Mouse (Mus musculus): ENCODE results near the gene Ccdc12.

GRCm38 (mm10) chr9:110758605-110759004 lies 102.3 kb downstream of the Ccdc12 start:
- no peak for TF ChIP-seq CTCF (IDR thresholded peaks at IDR 0.05; ENCODE audit: extremely low read depth, insufficient read depth, low read length)
- TF ChIP-seq POLR2A (IDR thresholded peaks at IDR 0.05; ENCODE audit: extremely low read depth, insufficient read depth, low read length) = no peak

Data from cortical plate, adult 2 months (tissue).